Mouse (Mus musculus) skeletal muscle tissue, adult 2 months (tissue): ENCODE data around the gene Eif1ad.

Source experiments
- DNase-seq: peaks from one replicate; pipeline ENCODE4 v3.0.0-alpha.2; 2012; ENCODE audit warnings: low read depth, low spot score

The Eif1ad gene

GRCm38 (mm10) chr19:5418750-5419466 lies 52.4 kb downstream of the Eif1ad start:
- no peak for DNase-seq

- no peak for DNase-seq
Measured at GRCm38 (mm10) chr19:5419630-5420029, 53.1 kb downstream of the Eif1ad start.

- no peak for DNase-seq
Measured at GRCm38 (mm10) chr19:5420579-5420978, 54.0 kb downstream of the Eif1ad start.
